Mouse (Mus musculus): ENCODE data around the gene Olfr1459.

Olfr1459 gene

GRCm38 (mm10) chr19:13149449-13149848 is at the start of gene Olfr1459:
Olfr1459 (minus strand) TSS chr19:13149549.
- DNase-seq (ENCODE audit: low spot score in 2 of 2): no peak

- DNase-seq (ENCODE audit: low spot score in 2 of 2): no peak
Observed at GRCm38 (mm10) chr19:13185434-13185833, 36.1 kb upstream of the Olfr1459 start, which contains the start of gene Olfr1462. Olfr1462 (plus strand) TSS chr19:13185734.

- DNase-seq (ENCODE audit: low spot score in 2 of 2): no peak
Observed at GRCm38 (mm10) chr19:13162700-13163099, 13.4 kb upstream of the Olfr1459 start, which contains the start of gene Olfr1461. Olfr1461 (plus strand) TSS chr19:13163000.

GRCm38 (mm10) chr19:13106675-13107074 is 42.7 kb downstream of the Olfr1459 start, which contains the start of gene Olfr1458:
Olfr1458 (minus strand) TSS chr19:13106775.
- no peak for DNase-seq (ENCODE audit: low spot score in 2 of 2)

GRCm38 (mm10) chr19:13097791-13098190 is 51.6 kb downstream of the Olfr1459 start, which contains the start of gene Olfr1457:
Olfr1457 (minus strand) TSS chr19:13097891.
- DNase-seq (ENCODE audit: low spot score in 2 of 2): no peak

- DNase-seq (ENCODE audit: low spot score in 2 of 2): no peak
Observed at GRCm38 (mm10) chr19:13093908-13094307, 55.4 kb downstream of the Olfr1459 start.

Measured in cerebellum, postnatal 4 days (tissue).